Mouse (Mus musculus) heart, postnatal 14 days (tissue): ENCODE results near the gene Phpt1. TPM values are rescaled to one million over a fixed set of nuclear protein-coding genes. Genes with fewer than 3 reads are reported as not detected.
A peak's percentile ranks its signal among the peaks of the same experiment; 100 is the strongest.

Experiments
- DNase-seq, 2 experiments: peaks; one replicate each; pipeline ENCODE4 v3.0.0; 2021 to 2022
- intact Hi-C: fragments of 180-260 bp; cut with DNase I; formaldehyde crosslinking; loops from one replicate; pipeline ENCODE4 v1.15.1; 2025
- total RNA-seq, 2 experiments: library from RNA; stranded (reverse); gene quantifications; 2 replicates each; pipeline ENCODE4 v1.2.3; 2021

Phpt1 gene
- total RNA-seq, 2 experiments from 2014 or later, result 75.4 to 76.0 TPM

DNA sequence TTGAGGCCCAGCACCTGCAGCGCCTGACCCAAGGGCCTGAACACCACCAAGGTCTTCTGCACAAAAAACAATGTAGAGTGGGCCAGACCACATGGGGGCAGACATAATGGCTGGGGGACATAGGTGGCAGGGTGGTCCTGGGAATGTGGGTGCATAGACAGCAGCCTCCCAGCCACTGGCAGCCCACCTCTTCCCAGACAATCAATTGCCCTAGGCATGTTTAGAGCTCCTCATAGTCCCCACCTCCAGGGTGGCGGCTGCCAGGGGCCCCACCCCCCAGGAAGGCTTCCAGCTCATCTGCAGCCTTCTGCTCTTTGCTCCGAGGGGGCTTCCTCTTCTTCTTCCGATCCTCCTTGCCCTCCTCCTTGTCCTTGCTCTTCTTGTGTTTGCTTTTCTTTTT, 8.5 kb upstream of the Phpt1 start:
- intact Hi-C loops, result no loop called here
- no peak for DNase-seq

DNA sequence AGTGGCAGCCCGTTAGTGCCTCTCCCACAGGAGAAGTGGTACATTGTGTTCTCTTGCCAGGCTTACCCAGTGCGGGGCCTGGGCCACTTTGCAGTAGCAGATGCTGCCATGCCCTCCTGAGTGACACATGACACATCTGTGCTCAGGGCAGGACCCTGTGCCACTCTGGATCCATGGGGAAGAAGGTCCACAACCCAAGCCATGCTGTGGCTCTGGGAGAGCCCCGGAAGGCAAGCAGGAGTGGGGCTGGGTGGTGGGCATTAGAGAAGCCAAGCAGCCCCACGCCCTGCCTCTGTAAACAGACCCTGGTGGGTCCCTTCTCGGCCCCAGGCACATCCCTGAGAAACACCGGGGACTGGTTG, 8.1 kb upstream of the Phpt1 start:
- intact Hi-C loops, result no loop called here
- no peak for DNase-seq

GRCm38 (mm10) chr2:25582466-25583119, 7.6 kb upstream of the Phpt1 start:
- DNase-seq, result no peak
- intact Hi-C loops, result no loop called here

- intact Hi-C loops, result no loop called here
- no peak for DNase-seq
Measured at GRCm38 (mm10) chr2:25581901-25582301, 6.9 kb upstream of the Phpt1 start.

DNA sequence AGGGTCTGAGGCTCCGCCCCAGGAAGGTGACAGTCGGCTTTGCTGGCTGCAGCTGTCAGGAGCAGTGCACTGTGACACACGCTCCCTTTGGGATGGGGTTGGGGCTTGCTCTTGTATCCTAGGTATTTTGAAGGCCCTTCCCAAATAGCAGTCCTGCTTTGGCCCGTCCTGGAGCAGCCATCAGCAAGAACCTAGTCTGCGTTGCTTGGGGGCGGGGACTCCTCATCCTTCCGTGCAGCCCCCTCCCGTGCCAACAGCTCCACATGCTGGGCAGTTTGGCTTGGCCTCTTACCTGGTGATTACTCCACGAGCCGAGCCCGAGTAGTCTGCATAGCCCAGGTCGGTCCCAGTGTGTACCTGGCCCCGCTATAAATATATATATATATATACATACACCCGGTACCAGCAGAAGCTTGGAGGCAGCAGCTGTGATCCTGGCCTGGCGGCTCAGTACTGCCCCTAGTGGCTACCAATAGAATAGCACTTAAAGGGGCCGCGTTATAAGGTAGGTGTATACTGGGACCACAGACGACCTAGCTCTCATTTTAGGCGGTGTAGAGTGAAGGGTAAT, 6.4 kb upstream of the Phpt1 start, which contains the start of gene Ajm1:
Gene Ajm1, minus strand, starts transcription at position 464 of the 571 bp plus-strand sequence.
- DNase-seq, result peak; percentile 68 to 75
- intact Hi-C loops, result no loop called here

GRCm38 (mm10) chr2:25580621-25581101, 5.6 kb upstream of the Phpt1 start:
- intact Hi-C loops, result no loop called here
- no peak for DNase-seq

GRCm38 (mm10) chr2:25579737-25580460, 4.9 kb upstream of the Phpt1 start:
- DNase-seq, result no peak
- intact Hi-C loops, result no loop called here

DNA sequence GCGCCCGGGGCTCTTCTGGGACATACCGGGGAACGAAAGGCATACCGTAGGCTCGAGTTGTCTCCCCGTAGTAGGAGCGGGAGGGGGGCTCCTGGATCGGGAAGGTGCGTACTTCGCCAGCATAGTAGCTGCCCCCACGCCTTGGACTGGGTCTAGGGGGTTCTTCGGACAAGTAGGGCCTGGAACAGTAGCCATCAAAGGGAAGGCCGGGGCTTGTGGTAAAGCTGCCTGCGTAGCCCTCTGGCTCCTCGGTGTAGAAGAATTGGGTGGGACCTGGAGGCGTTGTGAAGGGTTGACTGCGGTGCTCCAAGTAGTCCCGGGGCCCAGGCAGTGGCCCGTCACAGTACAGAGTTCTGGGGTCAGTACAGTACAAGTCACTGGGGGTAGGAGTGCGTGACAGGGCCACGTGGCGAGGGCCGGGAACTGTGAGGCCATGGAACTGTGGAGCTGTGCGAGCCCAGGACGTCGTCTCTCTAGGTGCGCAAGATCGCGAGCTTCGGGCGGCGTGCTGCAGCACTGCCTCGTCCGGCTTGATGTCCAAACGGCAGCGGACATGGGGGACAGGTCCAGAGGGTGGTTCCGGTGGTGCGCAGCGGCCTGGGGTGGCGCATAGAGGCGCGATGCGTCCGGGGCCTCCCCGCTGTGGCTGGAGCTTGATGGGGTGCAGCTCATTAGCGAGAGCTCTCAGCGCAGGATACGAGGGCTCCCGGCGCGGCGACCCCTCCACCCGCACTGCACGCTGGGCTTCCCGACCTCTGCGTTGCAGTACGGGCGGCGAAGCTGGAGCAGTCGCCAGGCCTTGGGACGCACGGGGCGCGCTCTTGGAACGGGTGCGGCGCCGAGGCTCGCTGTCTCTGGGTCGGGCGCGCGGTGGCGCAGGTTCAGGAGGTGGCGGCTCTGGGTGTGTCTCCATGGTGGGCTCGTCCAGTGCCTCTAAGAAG, 4.0 kb upstream of the Phpt1 start:
- intact Hi-C loops, result no loop called here
- no peak for DNase-seq

- intact Hi-C loops, result no loop called here
- no peak for DNase-seq
Measured at GRCm38 (mm10) chr2:25577951-25578795, 3.1 kb upstream of the Phpt1 start.

GRCm38 (mm10) chr2:25576965-25577891, 2.2 kb upstream of the Phpt1 start:
- DNase-seq, result no peak
- intact Hi-C loops, result no loop called here

DNA sequence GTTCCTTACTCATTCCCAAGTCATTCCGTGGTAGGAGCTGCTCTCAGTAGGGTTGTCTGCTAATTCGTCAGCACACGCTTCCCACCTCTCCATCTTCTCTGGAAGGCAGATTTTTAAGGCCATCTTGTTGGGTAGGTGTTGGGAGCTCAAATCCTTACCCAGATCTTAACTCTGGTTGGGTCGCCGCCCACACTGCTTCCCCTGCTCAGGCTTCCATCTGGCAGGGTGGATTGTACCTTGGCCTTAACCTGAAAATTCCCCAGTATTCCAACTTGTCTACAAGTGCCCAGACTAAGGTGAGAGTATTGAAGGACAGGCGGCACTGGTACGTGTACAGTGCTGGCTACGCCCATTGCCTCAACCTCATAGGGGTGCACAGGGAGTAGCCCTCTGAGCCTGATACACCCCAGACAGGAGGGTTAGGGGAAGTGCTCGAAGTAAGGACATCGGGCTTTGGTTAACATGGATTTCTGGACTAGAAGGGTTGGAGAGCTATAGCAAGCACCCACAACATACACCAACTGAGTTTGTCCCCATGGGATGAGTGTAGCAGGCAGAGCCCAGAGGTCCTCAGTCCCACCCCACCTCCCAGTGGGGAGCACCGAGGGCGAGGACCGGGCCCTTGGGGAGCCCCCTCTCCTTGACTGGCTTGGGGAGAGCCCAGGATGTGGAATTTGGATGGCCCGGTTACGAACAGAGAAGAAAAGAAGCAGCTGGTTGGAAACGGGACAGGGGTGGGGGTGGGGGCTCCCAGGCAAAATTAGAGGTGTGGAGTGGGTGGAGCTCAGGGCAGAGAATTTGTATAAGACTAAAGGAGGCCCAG, 1.2 kb upstream of the Phpt1 start:
- DNase-seq, result no peak
- intact Hi-C loops, result no loop called here

DNA sequence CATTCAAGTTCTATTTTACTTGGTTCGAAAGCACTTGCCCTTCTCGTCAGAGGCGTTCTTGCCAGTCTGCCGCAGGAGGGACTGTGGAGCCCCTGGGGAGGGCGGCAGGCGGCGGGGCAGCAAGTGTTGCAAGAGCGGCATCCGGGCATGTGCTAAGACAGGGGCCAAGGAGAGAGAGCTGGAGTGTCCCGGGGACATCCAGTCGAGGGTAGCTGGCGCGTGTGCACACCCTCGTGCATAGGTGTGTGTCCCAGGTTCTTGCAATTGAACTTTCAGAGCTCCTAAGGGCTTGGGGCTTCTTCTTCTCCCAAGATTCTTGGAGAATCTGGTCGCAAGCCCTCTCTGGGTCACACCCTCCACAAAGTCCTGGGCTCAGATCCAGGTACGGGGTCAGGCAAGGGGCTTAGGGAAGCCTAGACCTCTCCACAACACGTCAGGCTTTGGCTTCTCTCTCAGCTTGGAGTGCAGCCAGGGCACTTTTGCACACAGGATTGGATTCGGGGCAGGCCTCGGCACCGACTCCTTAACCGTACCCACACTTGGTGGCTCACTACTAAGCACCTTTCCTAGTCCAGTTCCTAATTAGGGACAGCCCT, 506 bp upstream of the Phpt1 start:
- DNase-seq, result peak; percentile 45 to 56
- intact Hi-C loops, result no loop called here

DNA sequence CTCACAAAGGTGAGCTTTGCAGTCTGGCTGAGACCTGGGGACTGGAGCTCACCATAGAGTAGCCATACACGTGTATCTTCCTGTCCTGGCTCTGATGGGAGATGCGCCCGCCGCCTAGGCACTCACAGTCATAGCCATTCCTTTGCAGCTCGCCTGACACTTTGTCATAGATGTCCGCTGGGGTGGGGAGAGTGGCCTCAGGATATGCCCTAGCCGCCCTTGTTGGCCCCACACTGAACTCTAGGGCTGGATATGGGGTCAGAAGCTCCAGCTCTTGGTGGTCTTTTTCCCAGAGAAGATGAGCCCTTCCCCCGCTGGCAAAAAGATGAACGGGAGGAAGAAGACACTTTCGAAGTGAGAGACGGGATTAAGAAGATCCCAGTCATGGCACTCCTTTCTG, 888 bp downstream of the Phpt1 start:
- intact Hi-C loops, result no loop called here
- DNase-seq, result no peak

GRCm38 (mm10) chr2:25573068-25573467, 2.0 kb downstream of the Phpt1 start:
- intact Hi-C loops, result no loop called here
- no peak for DNase-seq

- DNase-seq, result no peak
- intact Hi-C loops, result no loop called here
Measured at GRCm38 (mm10) chr2:25571221-25571620, 3.8 kb downstream of the Phpt1 start.

- intact Hi-C loops, result no loop called here
- DNase-seq, result no peak
Measured at GRCm38 (mm10) chr2:25569323-25569722, 5.7 kb downstream of the Phpt1 start.

- no peak for DNase-seq
- intact Hi-C loops, result no loop called here
Measured at GRCm38 (mm10) chr2:25568473-25569019, 6.5 kb downstream of the Phpt1 start.
